Mouse (Mus musculus): ENCODE measurements around the gene Nos1ap.

The Nos1ap gene

DNA sequence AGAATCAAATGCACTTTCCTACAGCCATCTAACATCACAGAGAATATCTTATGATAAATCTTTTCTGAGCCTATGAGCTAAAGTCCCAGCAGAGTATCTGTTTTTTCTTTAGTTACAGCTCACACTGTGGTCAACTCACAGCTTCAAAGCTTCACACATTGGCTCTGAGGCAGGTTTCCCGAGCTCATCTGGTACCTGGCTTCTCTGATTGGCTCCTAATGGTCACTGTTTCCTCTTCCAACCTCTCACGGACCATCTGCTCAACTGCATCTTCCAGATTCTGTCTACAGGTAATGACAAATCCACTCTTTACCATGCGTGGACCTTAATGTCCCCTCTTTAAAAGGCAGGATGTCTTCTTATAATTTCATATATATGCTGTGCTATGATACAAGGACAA is 236.3 kb downstream of the Nos1ap start:
- DNase-seq (ENCODE audit: low read depth, low spot score), result no peak
- Histone ChIP-seq H3K36me3 (ENCODE audit: control insufficient read depth, insufficient read depth, low read length, poor library complexity, severe bottlenecking) (no peaks in the 10 kb centered on the region), H3K27me3 (ENCODE audit: control insufficient read depth, insufficient read depth, low read length, poor library complexity, severe bottlenecking) (no peaks in the 10 kb centered on the region)

DNA sequence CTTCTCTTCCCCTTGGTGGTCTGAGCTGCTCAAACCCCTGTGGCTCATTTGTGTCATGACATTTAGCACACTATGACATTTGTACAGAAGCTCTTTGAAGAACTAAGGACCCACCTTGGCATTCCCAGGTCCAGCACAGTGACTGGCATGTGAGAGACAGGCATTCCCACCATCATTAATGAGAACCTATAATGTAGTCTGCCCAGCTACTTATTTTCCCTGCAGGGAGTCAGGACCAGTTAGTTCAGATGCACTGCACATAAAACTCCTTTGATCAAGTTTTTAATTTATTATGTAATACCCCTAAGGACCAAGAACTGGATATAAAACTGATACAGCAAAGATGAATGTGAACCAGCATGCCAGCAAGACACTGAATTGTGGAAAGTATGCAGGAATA is 238.6 kb downstream of the Nos1ap start:
- Histone ChIP-seq H3K27me3 (ENCODE audit: control insufficient read depth, insufficient read depth, low read length, poor library complexity, severe bottlenecking) (no peaks in the 10 kb centered on the region), H3K36me3 (ENCODE audit: control insufficient read depth, insufficient read depth, low read length, poor library complexity, severe bottlenecking) (no peaks in the 10 kb centered on the region)
- DNase-seq (ENCODE audit: low read depth, low spot score), result no peak

DNA sequence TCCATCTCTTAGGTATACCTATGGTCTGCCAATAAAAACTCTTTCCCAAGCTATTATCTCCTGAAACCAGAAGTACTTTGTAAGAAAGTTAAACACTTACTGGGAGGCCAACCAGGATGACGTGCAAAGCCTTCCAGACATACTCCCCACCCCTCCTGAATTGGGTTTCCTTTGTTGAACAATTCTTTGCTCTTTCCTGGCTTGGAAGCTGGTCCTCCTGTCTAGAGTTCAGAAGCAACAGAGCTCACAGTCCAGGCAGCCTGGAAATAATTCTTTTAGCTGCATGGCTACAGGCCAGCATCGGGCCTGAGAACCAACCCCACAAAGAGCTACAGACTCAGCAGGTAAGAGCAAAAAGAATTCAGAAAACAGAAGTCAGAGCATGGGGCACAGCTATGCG is 243.4 kb downstream of the Nos1ap start:
- Histone ChIP-seq H3K27me3 (ENCODE audit: control insufficient read depth, insufficient read depth, low read length, poor library complexity, severe bottlenecking) (no peaks in the 10 kb centered on the region), H3K36me3 (ENCODE audit: control insufficient read depth, insufficient read depth, low read length, poor library complexity, severe bottlenecking) (no peaks in the 10 kb centered on the region)
- DNase-seq (ENCODE audit: low read depth, low spot score), result no peak

DNA sequence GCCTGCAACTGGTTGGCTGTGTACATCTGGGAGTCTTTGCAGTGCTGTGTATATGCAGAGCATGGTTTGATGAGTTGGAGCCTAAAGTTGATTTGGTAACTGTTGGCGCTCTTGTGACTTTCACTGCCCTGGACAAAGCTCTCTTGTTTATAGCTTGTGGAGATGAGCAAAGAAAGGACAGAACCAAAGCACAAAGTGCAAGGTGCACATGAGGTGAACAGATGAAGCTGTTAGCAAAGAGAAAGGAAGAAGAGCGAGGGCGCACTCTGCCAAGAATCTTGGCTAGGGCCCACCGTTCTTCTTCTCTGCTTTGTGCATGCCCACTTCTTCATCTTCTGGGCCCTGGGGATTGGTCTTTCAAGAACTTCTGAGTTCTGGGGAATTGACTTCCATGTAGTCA is 245.8 kb downstream of the Nos1ap start:
- H3K36me3 ChIP-seq (ENCODE audit: control insufficient read depth, insufficient read depth, low read length, poor library complexity, severe bottlenecking), result no peaks in the 10 kb centered on the region
- no peaks in the 10 kb centered on the region for H3K27me3 ChIP-seq (ENCODE audit: control insufficient read depth, insufficient read depth, low read length, poor library complexity, severe bottlenecking)
- no peak for DNase-seq (ENCODE audit: low read depth, low spot score)

DNA sequence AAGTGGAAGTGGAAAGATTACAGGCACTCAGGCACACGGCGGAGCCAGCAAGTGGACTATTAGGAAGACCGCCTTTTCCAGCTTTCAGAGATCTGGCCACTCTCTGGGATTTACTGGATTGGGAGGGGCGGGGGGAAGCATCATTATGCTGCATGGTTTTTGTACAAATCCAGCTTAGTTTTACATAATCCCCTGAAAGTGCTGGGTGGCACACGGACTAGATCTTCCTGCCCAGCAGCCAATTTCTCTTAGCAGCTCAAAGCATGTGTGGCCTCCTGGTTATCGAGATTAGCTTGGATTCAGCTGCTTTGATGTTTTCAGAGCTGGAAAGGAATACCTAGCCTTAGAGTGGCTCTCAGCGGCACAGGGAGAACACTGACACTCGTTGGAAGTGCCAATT is 246.6 kb downstream of the Nos1ap start:
- no peaks in the 10 kb centered on the region for H3K27me3 ChIP-seq (ENCODE audit: control insufficient read depth, insufficient read depth, low read length, poor library complexity, severe bottlenecking)
- no peaks in the 10 kb centered on the region for H3K36me3 ChIP-seq (ENCODE audit: control insufficient read depth, insufficient read depth, low read length, poor library complexity, severe bottlenecking)
- DNase-seq (ENCODE audit: low read depth, low spot score), result no peak

DNA sequence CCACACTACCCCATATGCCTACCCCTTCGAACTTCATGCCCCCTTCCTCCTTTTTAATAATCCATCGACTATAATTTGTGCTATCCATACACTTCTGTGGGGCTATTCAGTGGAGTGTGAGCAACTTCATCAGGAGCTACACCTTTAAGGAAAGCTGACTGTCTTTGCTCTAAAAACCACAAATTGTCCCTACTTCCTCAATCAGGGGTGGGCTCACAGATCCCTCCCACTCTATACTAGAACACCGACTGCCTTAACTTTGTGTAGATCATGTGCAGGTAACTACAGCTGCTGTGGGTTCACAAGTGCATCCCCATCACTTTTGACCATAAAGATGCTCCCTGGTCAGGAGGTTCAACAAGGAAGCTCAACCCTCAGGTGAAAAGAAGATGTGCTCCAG is 249.7 kb downstream of the Nos1ap start:
- no peak for DNase-seq (ENCODE audit: low read depth, low spot score)
- no peaks in the 10 kb centered on the region for H3K27me3 ChIP-seq (ENCODE audit: control insufficient read depth, insufficient read depth, low read length, poor library complexity, severe bottlenecking)

DNA sequence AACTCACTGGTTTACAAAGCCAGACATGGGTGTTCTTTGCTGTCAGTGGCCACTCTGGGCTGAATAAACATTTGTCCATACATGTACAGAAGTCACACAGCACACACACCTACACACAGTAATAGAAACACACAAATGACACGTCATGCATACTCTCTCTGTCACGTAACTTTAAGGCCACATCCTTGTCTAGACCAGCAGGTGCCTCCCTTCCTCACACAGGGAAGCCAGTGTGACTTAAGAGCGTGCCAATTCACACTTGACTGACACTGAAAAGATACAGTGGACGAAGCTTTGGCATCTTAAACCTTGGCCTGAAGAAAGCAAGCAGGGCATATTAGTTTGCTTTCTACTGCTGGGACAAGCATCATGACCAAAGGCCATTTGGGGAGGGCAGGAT is 256.9 kb downstream of the Nos1ap start:
- Histone ChIP-seq H3K36me3 (ENCODE audit: control insufficient read depth, insufficient read depth, low read length, poor library complexity, severe bottlenecking) (no peaks in the 10 kb centered on the region), H3K27me3 (ENCODE audit: control insufficient read depth, insufficient read depth, low read length, poor library complexity, severe bottlenecking) (no peaks in the 10 kb centered on the region)
- DNase-seq (ENCODE audit: low read depth, low spot score), result no peak

More for the DNA sequence above, 249.7 kb downstream of the Nos1ap start:
- H3K36me3 ChIP-seq (ENCODE audit: control insufficient read depth, insufficient read depth, low read length, poor library complexity, severe bottlenecking), result no peaks in the 10 kb centered on the region

DNA sequence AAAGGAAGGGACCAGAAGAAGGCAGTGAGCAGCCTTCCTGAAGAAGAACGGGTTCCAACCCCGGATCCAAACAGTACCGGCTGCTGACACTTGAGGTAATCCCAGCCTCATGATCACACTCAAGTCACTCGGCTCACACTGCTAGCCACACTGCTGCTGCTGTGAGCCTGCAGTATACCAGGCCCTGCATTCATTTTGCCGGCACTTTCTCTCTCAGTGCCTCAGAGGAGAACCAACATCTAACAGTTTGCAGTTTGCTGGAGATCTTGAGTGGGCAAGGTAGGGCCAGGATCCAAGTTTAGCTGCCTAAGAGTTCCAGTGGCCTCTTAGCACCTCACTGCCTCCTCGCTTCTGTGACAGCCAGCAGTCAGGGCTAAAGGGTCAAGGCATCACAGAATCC is 257.7 kb downstream of the Nos1ap start:
- no peak for DNase-seq (ENCODE audit: low read depth, low spot score)
- no peaks in the 10 kb centered on the region for H3K36me3 ChIP-seq (ENCODE audit: control insufficient read depth, insufficient read depth, low read length, poor library complexity, severe bottlenecking)
- no peaks in the 10 kb centered on the region for H3K27me3 ChIP-seq (ENCODE audit: control insufficient read depth, insufficient read depth, low read length, poor library complexity, severe bottlenecking)

DNA sequence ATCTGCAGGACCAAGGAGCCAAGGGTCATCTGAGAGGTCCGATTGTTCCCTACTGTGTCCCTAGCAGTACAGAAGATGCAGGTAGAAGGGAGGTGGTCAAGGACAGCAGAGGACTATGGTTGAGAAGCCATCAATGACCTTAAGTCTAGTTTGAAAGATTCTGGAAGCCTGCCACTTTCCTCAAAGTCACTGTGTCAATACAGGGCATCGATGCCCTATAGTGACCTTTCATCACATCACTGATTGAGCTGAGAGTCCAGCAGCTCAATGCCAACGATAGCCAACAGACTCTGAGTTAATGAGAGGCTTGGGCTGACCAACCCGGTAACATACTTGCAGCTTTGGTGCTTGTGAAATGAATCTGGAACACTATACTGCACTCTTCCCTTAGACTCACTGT is 264.4 kb downstream of the Nos1ap start:
- H3K27me3 ChIP-seq (ENCODE audit: control insufficient read depth, insufficient read depth, low read length, poor library complexity, severe bottlenecking), result no peaks in the 10 kb centered on the region
- DNase-seq (ENCODE audit: low read depth, low spot score), result no peak

DNA sequence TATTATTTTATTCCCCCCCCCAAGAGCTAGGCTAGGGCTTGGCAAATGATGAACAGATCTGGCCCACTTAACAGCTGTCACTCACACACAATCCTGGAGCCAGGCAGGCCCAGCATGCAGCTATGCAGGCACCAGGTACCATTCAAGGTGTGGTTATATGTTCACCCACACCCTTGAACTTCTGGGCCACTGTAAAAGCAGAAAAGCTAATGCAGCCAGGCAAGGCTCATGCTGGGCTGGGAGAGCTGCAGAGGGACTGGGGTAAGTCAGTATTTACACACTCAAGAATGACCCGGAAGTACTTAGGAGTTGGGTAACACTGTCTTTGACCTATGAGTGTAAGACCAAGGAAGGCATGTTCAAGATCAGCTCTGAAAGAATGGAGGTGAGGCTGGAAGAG is 265.3 kb downstream of the Nos1ap start:
- no peak for DNase-seq (ENCODE audit: low read depth, low spot score)
- H3K27me3 ChIP-seq (ENCODE audit: control insufficient read depth, insufficient read depth, low read length, poor library complexity, severe bottlenecking), result no peaks in the 10 kb centered on the region
- no peaks in the 10 kb centered on the region for H3K36me3 ChIP-seq (ENCODE audit: control insufficient read depth, insufficient read depth, low read length, poor library complexity, severe bottlenecking)

More for the DNA sequence above, 264.4 kb downstream of the Nos1ap start:
- H3K36me3 ChIP-seq (ENCODE audit: control insufficient read depth, insufficient read depth, low read length, poor library complexity, severe bottlenecking), result no peaks in the 10 kb centered on the region

DNA sequence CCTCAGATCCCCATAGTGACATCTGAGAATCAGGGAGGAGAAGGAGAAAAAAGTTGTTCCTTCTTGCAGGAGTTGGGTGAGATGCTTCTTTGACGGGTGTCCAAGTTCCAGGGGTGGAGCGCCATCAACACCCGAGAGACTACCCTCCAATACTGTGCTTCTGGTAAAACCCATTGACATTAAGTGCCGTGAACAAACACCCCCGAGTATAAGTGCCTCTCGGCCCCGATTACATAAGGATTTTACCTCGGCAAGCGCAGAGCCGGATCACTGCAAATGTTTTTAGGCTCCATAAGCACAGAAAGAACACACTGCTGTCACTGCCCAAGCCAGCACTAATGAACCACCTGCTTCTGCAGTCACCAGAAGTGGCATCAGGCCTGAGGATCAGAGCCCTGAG is 266.7 kb downstream of the Nos1ap start:
- no peaks in the 10 kb centered on the region for H3K27me3 ChIP-seq (ENCODE audit: control insufficient read depth, insufficient read depth, low read length, poor library complexity, severe bottlenecking)
- no peaks in the 10 kb centered on the region for H3K36me3 ChIP-seq (ENCODE audit: control insufficient read depth, insufficient read depth, low read length, poor library complexity, severe bottlenecking)
- no peak for DNase-seq (ENCODE audit: low read depth, low spot score)

DNA sequence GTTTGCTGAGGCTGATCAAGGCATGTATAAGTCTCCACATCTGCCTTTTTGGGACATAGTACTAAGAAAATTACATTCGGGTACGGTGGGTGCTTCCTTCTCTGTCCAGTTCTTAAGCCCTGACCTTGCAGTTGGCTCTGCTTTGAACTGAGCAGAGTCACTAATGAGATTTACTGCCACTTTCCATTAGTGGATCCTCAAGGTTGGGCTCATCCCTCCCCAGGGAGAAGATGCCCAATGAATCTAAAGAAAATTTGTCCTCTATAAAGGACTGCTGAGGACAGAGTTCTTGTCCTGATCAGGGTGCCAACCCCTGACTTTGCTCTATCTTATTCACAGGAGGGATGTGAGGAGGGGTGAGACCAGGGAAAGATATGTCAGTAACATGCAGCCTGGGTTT is 267.6 kb downstream of the Nos1ap start:
- DNase-seq (ENCODE audit: low read depth, low spot score), result no peak
- Histone ChIP-seq H3K27me3 (ENCODE audit: control insufficient read depth, insufficient read depth, low read length, poor library complexity, severe bottlenecking) (no peaks in the 10 kb centered on the region), H3K36me3 (ENCODE audit: control insufficient read depth, insufficient read depth, low read length, poor library complexity, severe bottlenecking) (no peaks in the 10 kb centered on the region)

DNA sequence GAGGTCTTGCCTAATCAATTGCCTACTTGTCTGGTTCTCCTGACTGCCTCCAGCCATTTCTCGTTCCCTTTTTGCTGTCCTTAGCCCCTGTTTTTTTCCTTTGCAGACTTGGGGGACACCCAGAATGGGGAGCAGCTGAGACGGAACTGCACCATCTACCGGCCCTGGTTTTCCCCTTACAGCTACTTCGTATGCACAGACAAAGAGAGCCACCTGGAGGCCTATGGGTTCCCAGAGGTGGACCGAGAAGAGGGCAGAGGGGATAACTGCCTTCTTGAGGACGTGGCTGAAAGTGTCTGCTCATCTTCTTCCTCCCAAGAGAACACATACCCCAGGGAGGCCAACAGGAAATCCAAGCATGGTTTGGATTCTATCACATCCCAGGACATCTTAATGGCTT is 278.2 kb downstream of the Nos1ap start:
- Histone ChIP-seq H3K27me3 (ENCODE audit: control insufficient read depth, insufficient read depth, low read length, poor library complexity, severe bottlenecking) (no peaks in the 10 kb centered on the region), H3K36me3 (ENCODE audit: control insufficient read depth, insufficient read depth, low read length, poor library complexity, severe bottlenecking) (no peaks in the 10 kb centered on the region)
- no peak for DNase-seq (ENCODE audit: low read depth, low spot score)

DNA sequence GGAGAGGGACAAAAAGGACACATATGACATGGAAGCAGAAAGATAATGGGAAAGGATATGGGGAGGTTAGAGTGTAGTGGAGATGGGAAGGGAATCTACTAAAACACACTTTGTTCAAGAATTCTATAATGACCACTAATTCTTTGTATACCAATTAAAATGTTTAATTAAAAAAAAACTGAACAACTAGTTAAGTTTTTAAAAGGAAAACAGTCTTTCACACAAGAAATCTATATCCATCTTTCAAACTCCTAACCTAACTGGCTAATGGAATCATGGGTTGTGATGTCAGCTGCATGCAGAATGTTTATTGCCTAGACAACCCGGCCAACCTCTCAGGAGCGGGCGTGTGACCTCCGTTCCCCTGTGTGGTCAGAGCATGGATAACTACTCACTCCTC is 281.2 kb downstream of the Nos1ap start, which contains the start of gene Spata46:
Spata46 (plus strand) TSS at position 301 of the 400 bp plus-strand sequence.
- no peaks in the 10 kb centered on the region for H3K27me3 ChIP-seq (ENCODE audit: control insufficient read depth, insufficient read depth, low read length, poor library complexity, severe bottlenecking)
- no peak for DNase-seq (ENCODE audit: low read depth, low spot score)
- no peaks in the 10 kb centered on the region for H3K36me3 ChIP-seq (ENCODE audit: control insufficient read depth, insufficient read depth, low read length, poor library complexity, severe bottlenecking)

DNA sequence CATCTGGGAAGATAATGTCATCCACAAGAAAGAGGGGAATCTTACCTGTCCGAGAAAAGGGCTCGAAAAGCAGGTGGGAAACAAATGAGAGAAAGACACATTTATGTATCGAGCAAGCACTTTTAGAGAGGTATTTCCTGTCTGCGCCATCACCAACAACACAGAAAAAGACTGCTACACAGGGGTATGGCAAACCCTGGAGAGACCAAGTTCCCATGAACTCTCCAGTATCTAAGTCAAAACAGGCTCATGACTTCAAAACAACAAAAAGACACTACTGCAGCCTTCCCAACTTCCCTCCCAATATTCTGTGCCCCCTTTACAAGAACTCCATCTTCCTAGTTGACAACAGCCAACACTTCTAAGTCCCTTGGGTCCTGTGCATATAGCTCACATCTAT is 283.4 kb downstream of the Nos1ap start, which contains the start of gene Gm7694:
Gm7694 (minus strand) TSS at position 101 of the 400 bp plus-strand sequence.
- H3K27me3 ChIP-seq (ENCODE audit: control insufficient read depth, insufficient read depth, low read length, poor library complexity, severe bottlenecking), result no peaks in the 10 kb centered on the region
- no peak for DNase-seq (ENCODE audit: low read depth, low spot score)

DNA sequence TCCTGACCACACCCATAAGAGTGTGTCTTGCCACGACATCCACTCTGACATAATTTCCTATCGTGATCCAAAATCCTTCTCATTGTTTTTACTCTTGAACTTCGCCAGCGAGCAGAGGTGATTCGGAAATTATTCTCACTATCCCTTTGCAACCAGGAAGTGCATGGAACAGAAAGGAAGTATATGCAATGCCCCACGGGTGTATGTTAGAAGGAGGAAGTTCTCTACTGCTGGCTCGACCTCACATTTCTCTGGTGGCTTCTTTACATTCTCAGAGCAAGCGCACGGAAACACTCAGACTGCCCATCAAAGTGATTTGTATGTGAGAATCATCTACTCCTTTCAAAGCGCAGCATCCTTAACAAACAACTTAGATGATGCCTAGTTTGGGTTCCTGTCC is 284.7 kb downstream of the Nos1ap start:
- no peak for DNase-seq (ENCODE audit: low read depth, low spot score)
- Histone ChIP-seq H3K36me3 (ENCODE audit: control insufficient read depth, insufficient read depth, low read length, poor library complexity, severe bottlenecking) (no peaks in the 10 kb centered on the region), H3K27me3 (ENCODE audit: control insufficient read depth, insufficient read depth, low read length, poor library complexity, severe bottlenecking) (no peaks in the 10 kb centered on the region)

More for the DNA sequence above, 283.4 kb downstream of the Nos1ap start, which contains the start of gene Gm7694:
- H3K36me3 ChIP-seq (ENCODE audit: control insufficient read depth, insufficient read depth, low read length, poor library complexity, severe bottlenecking), result no peaks in the 10 kb centered on the region

Measured in splenic B cell, adult 2 months (primary cell).